Mouse (Mus musculus) ovary, postnatal 14 days (tissue): ENCODE results near the gene Rrp12.
"Not testable (repeated sequence)": the region's sequence is repeated elsewhere in the genome, so short reads cannot be mapped to it uniquely, and the experiment has no call there.

Source experiments
- DNase-seq: peaks from one replicate; pipeline ENCODE4 v3.0.0; 2022; ENCODE audit warnings: low spot score

Gene Rrp12

GRCm38 (mm10) chr19:41895460-41896318, at the start of gene Rrp12:
Gene Rrp12 (minus strand): TSS chr19:41896173.
- DNase-seq: peak; percentile 69

- DNase-seq: no peak
Measured at GRCm38 (mm10) chr19:41943841-41944240, 47.9 kb upstream of the Rrp12 start.

- DNase-seq: no peak
Measured at GRCm38 (mm10) chr19:41938539-41938938, 42.6 kb upstream of the Rrp12 start.

- DNase-seq: no peak
Measured at GRCm38 (mm10) chr19:41935921-41936320, 39.9 kb upstream of the Rrp12 start.

- DNase-seq: no peak
Measured at GRCm38 (mm10) chr19:41934124-41934523, 38.2 kb upstream of the Rrp12 start.

GRCm38 (mm10) chr19:41933179-41934086, 37.5 kb upstream of the Rrp12 start, which contains the start of the genes Exosc1 and Zdhhc16:
Gene Exosc1 (minus strand): TSS chr19:41933423.
Gene Zdhhc16 (plus strand): TSS chr19:41933480.
- DNase-seq: peak; percentile 97

- DNase-seq: peak; percentile 13
Measured at GRCm38 (mm10) chr19:41932686-41933085, 36.7 kb upstream of the Rrp12 start.

- no peak for DNase-seq
Measured at GRCm38 (mm10) chr19:41920412-41921067, 24.6 kb upstream of the Rrp12 start.

- DNase-seq: no peak
Measured at GRCm38 (mm10) chr19:41919471-41919870, 23.5 kb upstream of the Rrp12 start.

- DNase-seq: no peak
Measured at GRCm38 (mm10) chr19:41916853-41917252, 20.9 kb upstream of the Rrp12 start.

- no peak for DNase-seq
Measured at GRCm38 (mm10) chr19:41915294-41915693, 19.3 kb upstream of the Rrp12 start.

- DNase-seq: not testable (repeated sequence)
Measured at GRCm38 (mm10) chr19:41914592-41914882, 18.6 kb upstream of the Rrp12 start.

- no peak for DNase-seq
Measured at GRCm38 (mm10) chr19:41913774-41914591, 18.0 kb upstream of the Rrp12 start.

- DNase-seq: peak; percentile 20
Measured at GRCm38 (mm10) chr19:41912121-41913080, 16.4 kb upstream of the Rrp12 start.

- DNase-seq: peak; percentile 92
Measured at GRCm38 (mm10) chr19:41911178-41912073, 15.5 kb upstream of the Rrp12 start, which contains the start of gene Pgam1. Gene Pgam1 (plus strand): TSS chr19:41911923.

- DNase-seq: no peak
Measured at GRCm38 (mm10) chr19:41910396-41910795, 14.4 kb upstream of the Rrp12 start.

- no peak for DNase-seq
Measured at GRCm38 (mm10) chr19:41908736-41909135, 12.8 kb upstream of the Rrp12 start.

- DNase-seq: no peak
Measured at GRCm38 (mm10) chr19:41907079-41907760, 11.2 kb upstream of the Rrp12 start.
